In the genomic region with DNA sequence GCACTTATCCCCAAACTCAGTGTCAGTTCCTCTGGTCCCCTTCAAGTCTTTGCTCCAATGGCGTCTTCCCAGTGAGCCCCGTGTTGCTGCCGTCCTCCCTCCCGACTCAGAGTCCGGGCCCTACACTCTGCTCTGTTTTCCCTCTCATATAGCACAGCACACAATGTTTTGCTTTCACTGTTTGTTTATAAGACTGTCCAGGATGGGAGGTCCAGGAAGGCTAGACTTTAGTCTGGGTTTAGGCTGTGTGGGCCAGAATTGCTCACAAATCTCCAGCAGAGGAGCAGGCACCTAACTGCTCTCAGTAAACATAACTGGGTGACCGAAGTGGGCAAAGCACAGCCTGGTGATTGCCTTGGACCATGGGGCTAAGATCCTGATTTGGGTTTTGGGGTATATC, we compare ENCODE assay signal across 24 mouse cellular contexts. TPM values are rescaled to one million over a fixed set of nuclear protein-coding genes. Genes with fewer than 3 reads are reported as not detected.
DNase-seq lines count a peak whose midpoint lies in the region; ATAC-seq and TF ChIP-seq lines count a peak whose summit lies in the region.
"Had no signal": no experiment of that assay in that cellular context is flagged by ENCODE, and none has a peak within 500 bp of the region (broad histone marks: within the 10 kb centered on the region; RNA-seq: fewer than 3 reads in every experiment).

No protein-coding gene starts in this region.

- no peaks in the 10 kb centered on the region for H3K9me3 ChIP-seq in hindbrain, embryonic 16.5 days (ENCODE audit: control insufficient read depth, low read length)
- no peaks in the 10 kb centered on the region for H3K9me3 ChIP-seq in hindbrain, embryonic 12.5 days (replicated peaks)
- H3K9me3 ChIP-seq in liver, embryonic 16.5 days (replicated peaks; ENCODE audit: control insufficient read depth, low read length), result no peaks in the 10 kb centered on the region
- H3K9me3 ChIP-seq in liver, embryonic 12.5 days (replicated peaks), result no peaks in the 10 kb centered on the region
- H3K9me3 ChIP-seq in liver, postnatal 0 days (ENCODE audit: low read length), result no peaks in the 10 kb centered on the region
- no peaks in the 10 kb centered on the region for H3K9me3 ChIP-seq in lung, postnatal 0 days (ENCODE audit: low read length)
- H3K9me3 ChIP-seq: embryonic facial prominence, embryonic 13.5 days; forebrain, embryonic 12.5 days; heart, embryonic 10.5 days; heart, embryonic 15.5 days; hindbrain, embryonic 10.5 days; hindbrain, embryonic 15.5 days had no signal

- peak; percentile 53; the same call in 1 of the 2 replicates for TF ChIP-seq EP300 in liver, postnatal 0 days (IDR thresholded peaks at IDR 0.05; ENCODE audit: low read depth)
- TF ChIP-seq EP300 in lung, postnatal 0 days (IDR thresholded peaks at IDR 0.05), result peak; percentile 55; the same call in 1 of the 2 replicates

- no peaks in the 10 kb centered on the region for H3K36me3 ChIP-seq in hindbrain, embryonic 16.5 days (ENCODE audit: control insufficient read depth, insufficient read depth, low read length)
- H3K36me3 ChIP-seq in hindbrain, embryonic 12.5 days, result no peaks in the 10 kb centered on the region
- no peaks in the 10 kb centered on the region for H3K36me3 ChIP-seq in liver, embryonic 16.5 days (ENCODE audit: control insufficient read depth, insufficient read depth)
- H3K36me3 ChIP-seq in liver, embryonic 12.5 days, result no peaks in the 10 kb centered on the region
- no peaks in the 10 kb centered on the region for H3K36me3 ChIP-seq in liver, postnatal 0 days (replicated peaks; ENCODE audit: insufficient read depth, low read length)
- H3K36me3 ChIP-seq in lung, postnatal 0 days (ENCODE audit: insufficient read depth, low read length), result no peaks in the 10 kb centered on the region
- H3K36me3 ChIP-seq: embryonic facial prominence, embryonic 13.5 days; forebrain, embryonic 12.5 days; heart, embryonic 10.5 days; heart, embryonic 15.5 days; hindbrain, embryonic 10.5 days; hindbrain, embryonic 15.5 days had no signal

- H3K4me2 ChIP-seq in hindbrain, embryonic 16.5 days (ENCODE audit: low read length), result no peak overlapping the region
- no peak overlapping the region for H3K4me2 ChIP-seq in hindbrain, embryonic 12.5 days (replicated peaks)
- H3K4me2 ChIP-seq in liver, embryonic 16.5 days (ENCODE audit: low read depth, low read length), result no peak overlapping the region
- H3K4me2 ChIP-seq in liver, embryonic 12.5 days, result no peak overlapping the region
- no peak overlapping the region for H3K4me2 ChIP-seq in liver, postnatal 0 days (ENCODE audit: low read depth, low read length)
- H3K4me2 ChIP-seq in lung, postnatal 0 days (replicated peaks; ENCODE audit: low read depth, low read length), result no peak overlapping the region
- H3K4me2 ChIP-seq: embryonic facial prominence, embryonic 13.5 days; forebrain, embryonic 12.5 days; heart, embryonic 15.5 days; hindbrain, embryonic 15.5 days had no signal

- peak; percentile 27; the same call in 1 of the 2 replicates for ATAC-seq in hindbrain, embryonic 16.5 days
- ATAC-seq in hindbrain, embryonic 12.5 days (ENCODE audit: low FRiP score), result no peak
- peak; percentile 69 for ATAC-seq in liver, embryonic 16.5 days (ENCODE audit: low read depth)
- ATAC-seq in liver, embryonic 12.5 days, result no peak
- peak; percentile 61 for ATAC-seq in liver, postnatal 0 days
- ATAC-seq in lung, postnatal 0 days, result peak; percentile 75
- ATAC-seq: forebrain, embryonic 16.5 days; Patski had no signal

- TF ChIP-seq CTCF in liver, postnatal 0 days (IDR thresholded peaks at IDR 0.05; ENCODE audit: low read depth), result no peak
- no peak for TF ChIP-seq CTCF in lung, postnatal 0 days (IDR thresholded peaks at IDR 0.05)

- no peak overlapping the region for H3K9ac ChIP-seq in hindbrain, embryonic 16.5 days (ENCODE audit: low read depth, low read length)
- H3K9ac ChIP-seq in hindbrain, embryonic 12.5 days, result no peak overlapping the region
- H3K9ac ChIP-seq in liver, embryonic 16.5 days (ENCODE audit: low read depth, low read length), result no peak overlapping the region
- no peak overlapping the region for H3K9ac ChIP-seq in liver, embryonic 12.5 days
- no peak overlapping the region for H3K9ac ChIP-seq in liver, postnatal 0 days (replicated peaks)
- H3K9ac ChIP-seq in lung, postnatal 0 days (replicated peaks; ENCODE audit: low read depth), result no peak overlapping the region
- H3K9ac ChIP-seq: embryonic facial prominence, embryonic 13.5 days; forebrain, embryonic 12.5 days; heart, embryonic 15.5 days; hindbrain, embryonic 15.5 days had no signal

- WGBS in hindbrain, embryonic 16.5 days, result 86% methylated on average over 6 of the region's 6 CpGs
- WGBS in hindbrain, embryonic 12.5 days, result 75% methylated on average over 6 of the region's 6 CpGs
- WGBS in liver, embryonic 16.5 days (ENCODE audit: insufficient replicate concordance), result 68% methylated on average over 6 of the region's 6 CpGs
- WGBS in liver, embryonic 12.5 days (ENCODE audit: insufficient replicate concordance), result 80% methylated on average over 6 of the region's 6 CpGs
- WGBS in liver, postnatal 0 days (ENCODE audit: insufficient replicate concordance), result 58% methylated on average over 6 of the region's 6 CpGs
- WGBS in lung, postnatal 0 days, result 59% methylated on average over 6 of the region's 6 CpGs

- DNase-seq in liver, postnatal 0 days, result peak; percentile 39
- peak; percentile 28 for DNase-seq in lung, postnatal 0 days (ENCODE audit: low spot score)
- DNase-seq in heart, adult 18-20 months, result no peak
- DNase-seq in kidney, adult 11 months, result no peak
- DNase-seq: adrenal gland, adult 2 months; adrenal gland, postnatal 25 days; cerebellum, adult 18-20 months; cerebellum, adult 9-11 months; cerebellum, postnatal 36 days; gastrocnemius, postnatal 36 days; heart, adult 11 months had no signal

- no peak overlapping the region for H3K4me3 ChIP-seq in hindbrain, embryonic 16.5 days (ENCODE audit: low read length)
- H3K4me3 ChIP-seq in hindbrain, embryonic 12.5 days, result no peak overlapping the region
- no peak overlapping the region for H3K4me3 ChIP-seq in liver, embryonic 16.5 days (ENCODE audit: low read depth, low read length)
- no peak overlapping the region for H3K4me3 ChIP-seq in liver, embryonic 12.5 days
- no peak overlapping the region for H3K4me3 ChIP-seq in liver, postnatal 0 days (ENCODE audit: low read depth, low read length)
- no peak overlapping the region for H3K4me3 ChIP-seq in lung, postnatal 0 days (ENCODE audit: low read depth, low read length)
- H3K4me3 ChIP-seq: embryonic facial prominence, embryonic 13.5 days; forebrain, embryonic 12.5 days; heart, embryonic 10.5 days; heart, embryonic 15.5 days; hindbrain, embryonic 10.5 days; hindbrain, embryonic 15.5 days had no signal

- H3K27me3 ChIP-seq in hindbrain, embryonic 16.5 days (replicated peaks; ENCODE audit: control insufficient read depth, insufficient read depth, low read length), result no peaks in the 10 kb centered on the region
- H3K27me3 ChIP-seq in hindbrain, embryonic 12.5 days, result no peaks in the 10 kb centered on the region
- no peaks in the 10 kb centered on the region for H3K27me3 ChIP-seq in liver, embryonic 16.5 days (ENCODE audit: control insufficient read depth, insufficient read depth, low read depth, low read length)
- no peaks in the 10 kb centered on the region for H3K27me3 ChIP-seq in liver, embryonic 12.5 days (replicated peaks)
- no peaks in the 10 kb centered on the region for H3K27me3 ChIP-seq in liver, postnatal 0 days (ENCODE audit: insufficient read depth, low read length)
- no peaks in the 10 kb centered on the region for H3K27me3 ChIP-seq in lung, postnatal 0 days (replicated peaks; ENCODE audit: insufficient read depth, low read length)
- H3K27me3 ChIP-seq: CH12.LX; embryonic facial prominence, embryonic 13.5 days; forebrain, embryonic 12.5 days; heart, embryonic 15.5 days; hindbrain, embryonic 15.5 days; Patski had no signal

- no peaks in the 10 kb centered on the region for H3K4me1 ChIP-seq in hindbrain, embryonic 16.5 days (ENCODE audit: control insufficient read depth, insufficient read depth, low read depth, low read length)
- H3K4me1 ChIP-seq in hindbrain, embryonic 12.5 days, result no peaks in the 10 kb centered on the region
- H3K4me1 ChIP-seq in liver, embryonic 16.5 days (ENCODE audit: control insufficient read depth, low read depth, low read length), result no peaks in the 10 kb centered on the region; the same call in 1 of the 2 replicates
- H3K4me1 ChIP-seq in liver, embryonic 12.5 days, result no peaks in the 10 kb centered on the region
- H3K4me1 ChIP-seq in liver, postnatal 0 days (ENCODE audit: insufficient read depth), result peaks cover 3% of the 10 kb centered on the region; the same call in 1 of the 2 replicates
- no peaks in the 10 kb centered on the region for H3K4me1 ChIP-seq in lung, postnatal 0 days (ENCODE audit: insufficient read depth, low read depth, low read length)
- H3K4me1 ChIP-seq: embryonic facial prominence, embryonic 13.5 days; forebrain, embryonic 12.5 days; hindbrain, embryonic 10.5 days; hindbrain, embryonic 15.5 days had no signal

- H3K27ac ChIP-seq in hindbrain, embryonic 16.5 days (ENCODE audit: low read depth, low read length), result no peak overlapping the region
- H3K27ac ChIP-seq in hindbrain, embryonic 12.5 days, result no peak overlapping the region
- H3K27ac ChIP-seq in liver, embryonic 16.5 days (ENCODE audit: low read length), result no peak overlapping the region
- no peak overlapping the region for H3K27ac ChIP-seq in liver, embryonic 12.5 days
- peak overlapping the region; percentile 75 for H3K27ac ChIP-seq in liver, postnatal 0 days (ENCODE audit: low read depth)
- H3K27ac ChIP-seq in lung, postnatal 0 days (ENCODE audit: low read length), result no peak overlapping the region
- H3K27ac ChIP-seq: embryonic facial prominence, embryonic 13.5 days; forebrain, embryonic 12.5 days; heart, embryonic 10.5 days; heart, embryonic 15.5 days; hindbrain, embryonic 10.5 days; hindbrain, embryonic 15.5 days had no signal

RNA-seq across cellular contexts. Expression of a gene that starts 19.9 kb away (rescaled TPM):
- 5.8 and 8.4 TPM in 2 replicates for polyA plus RNA-seq in hindbrain, embryonic 16.5 days (2015; fragmentation: Nextera tagmentation; extraction: Ambion mirVana)
- 0.17 and 0.39 TPM in 2 replicates for polyA plus RNA-seq in hindbrain, embryonic 12.5 days (2016; fragmentation: Nextera tagmentation; extraction: Ambion mirVana)
- not detected in 2 replicates for polyA plus RNA-seq in liver, embryonic 16.5 days (2015; fragmentation: Nextera tagmentation; extraction: Ambion mirVana)
- not detected in 2 replicates for polyA plus RNA-seq in liver, embryonic 12.5 days (2016; fragmentation: Nextera tagmentation; extraction: Ambion mirVana)
- not detected in 2 replicates for polyA plus RNA-seq in liver, postnatal 0 days (2015; fragmentation: Nextera tagmentation; extraction: Ambion mirVana)
- polyA plus RNA-seq in lung, postnatal 0 days (2015; fragmentation: Nextera tagmentation; extraction: Ambion mirVana), result 0.39 and 0.48 TPM in 2 replicates
- total RNA-seq in heart, adult 18-20 months (2021), result 1 to 10 TPM; 7.2 to 7.9 TPM
- total RNA-seq: CH12.LX had no signal
- polyA plus RNA-seq: embryonic facial prominence, embryonic 13.5 days; heart, embryonic 10.5 days; hindbrain, embryonic 10.5 days; Patski had no signal

RNA-seq across cellular contexts. Expression of a gene that starts 22.5 kb away (rescaled TPM):
- 14.8 and 18.0 TPM in 2 replicates for polyA plus RNA-seq in hindbrain, embryonic 16.5 days (2015; fragmentation: Nextera tagmentation; extraction: Ambion mirVana)
- 17.1 and 19.0 TPM in 2 replicates for polyA plus RNA-seq in hindbrain, embryonic 12.5 days (2016; fragmentation: Nextera tagmentation; extraction: Ambion mirVana)
- polyA plus RNA-seq in liver, embryonic 16.5 days (2015; fragmentation: Nextera tagmentation; extraction: Ambion mirVana), result 10.2 and 12.6 TPM in 2 replicates
- 6.8 and 6.9 TPM in 2 replicates for polyA plus RNA-seq in liver, embryonic 12.5 days (2016; fragmentation: Nextera tagmentation; extraction: Ambion mirVana)
- polyA plus RNA-seq in liver, postnatal 0 days (2015; fragmentation: Nextera tagmentation; extraction: Ambion mirVana), result 4.6 and 14.3 TPM in 2 replicates
- polyA plus RNA-seq in lung, postnatal 0 days (2015; fragmentation: Nextera tagmentation; extraction: Ambion mirVana), result 7.3 and 9.0 TPM in 2 replicates
- total RNA-seq in heart, adult 18-20 months (2021), result 100 to 1,000 TPM; 161 to 165 TPM

Comparison
In these comparisons a context has a peak if more than half of its experiments do, and no peak if none do; other contexts are left out.
1. ATAC-seq: peak in hindbrain, embryonic 16.5 days (single experiment), liver, embryonic 16.5 days (single experiment), liver, postnatal 0 days (single experiment) and lung, postnatal 0 days (single experiment); none in hindbrain, embryonic 12.5 days (single experiment) and liver, embryonic 12.5 days (single experiment).
2. DNase-seq: peak in liver, postnatal 0 days (single experiment) and lung, postnatal 0 days (single experiment); none in heart, adult 18-20 months (0 of 2) and kidney, adult 11 months (single experiment).